Mouse (Mus musculus) MEL-GATA-1-ER (cell line): Measurements from ENCODE around the gene Gstm2.

Experiments
- DNase-seq: peaks from one replicate; pipeline ENCODE4 v3.0.0-alpha.2; 2012; ENCODE audit warnings: low read depth; ENCODE audit errors: extremely low read depth

Gene Gstm2

GRCm38 (mm10) chr3:107943239-107943990 lies 42.8 kb downstream of the Gstm2 start, which contains the start of gene Gstm6:
Gene Gstm6 (minus strand): TSS chr3:107943749.
- no peak for DNase-seq

GRCm38 (mm10) chr3:107941261-107941660 lies 45.0 kb downstream of the Gstm2 start:
- DNase-seq = no peak

GRCm38 (mm10) chr3:107940524-107940923 lies 45.7 kb downstream of the Gstm2 start:
- DNase-seq = no peak

GRCm38 (mm10) chr3:107939830-107940229 lies 46.4 kb downstream of the Gstm2 start:
- DNase-seq = peak; percentile 52

GRCm38 (mm10) chr3:107939403-107939802 lies 46.9 kb downstream of the Gstm2 start:
- DNase-seq = peak; percentile 59

GRCm38 (mm10) chr3:107935888-107936287 lies 50.4 kb downstream of the Gstm2 start:
- DNase-seq = no peak

GRCm38 (mm10) chr3:107935268-107935667 lies 51.0 kb downstream of the Gstm2 start:
- no peak for DNase-seq

- no peak for DNase-seq
Measured at GRCm38 (mm10) chr3:107932128-107932527, 54.1 kb downstream of the Gstm2 start.
